Mouse (Mus musculus): ENCODE data around the gene Lrrc63. TPM values are rescaled to one million over a fixed set of nuclear protein-coding genes. Genes with fewer than 3 reads are reported as not detected.

Gene Lrrc63
- polyA plus RNA-seq, 1 experiment = 0.04 TPM

GRCm38 (mm10) chr14:75045184-75045583, 85.5 kb downstream of the Lrrc63 start:
- no peak for DNase-seq
- TF ChIP-seq POLR2A (IDR thresholded peaks at IDR 0.05; ENCODE audit: control insufficient read depth, extremely low read depth, insufficient read depth, low read length, poor library complexity) (no peak), CTCF (IDR thresholded peaks at IDR 0.05; ENCODE audit: borderline replicate concordance, control insufficient read depth, extremely low read depth, insufficient read depth, low read length, poor library complexity) (no peak)
- H3K27me3 ChIP-seq (ENCODE audit: control insufficient read depth, insufficient read depth, low read length) = no peaks in the 10 kb centered on the region
- H3K27ac ChIP-seq (ENCODE audit: control insufficient read depth, insufficient read depth, low read length) = no peak overlapping the region
- 69% methylated on average over 7 of the region's 7 CpGs for WGBS
- H3K36me3 ChIP-seq (ENCODE audit: control insufficient read depth, insufficient read depth, low read length) = no peaks in the 10 kb centered on the region
- no peak overlapping the region for H3K4me3 ChIP-seq (ENCODE audit: control insufficient read depth, insufficient read depth, low read length)
- peaks cover 7% of the 10 kb centered on the region for H3K4me1 ChIP-seq (replicated peaks; ENCODE audit: control insufficient read depth, insufficient read depth, low read length)

- Histone ChIP-seq H3K27ac (ENCODE audit: control insufficient read depth, insufficient read depth, low read length) (no peak overlapping the region), H3K4me3 (ENCODE audit: control insufficient read depth, insufficient read depth, low read length) (no peak overlapping the region), H3K4me1 (replicated peaks; ENCODE audit: control insufficient read depth, insufficient read depth, low read length) (peaks cover 11% of the 10 kb centered on the region), H3K27me3 (ENCODE audit: control insufficient read depth, insufficient read depth, low read length) (no peaks in the 10 kb centered on the region), H3K36me3 (ENCODE audit: control insufficient read depth, insufficient read depth, low read length) (no peaks in the 10 kb centered on the region)
- TF ChIP-seq CTCF (IDR thresholded peaks at IDR 0.05; ENCODE audit: borderline replicate concordance, control insufficient read depth, extremely low read depth, insufficient read depth, low read length, poor library complexity) (no peak), POLR2A (IDR thresholded peaks at IDR 0.05; ENCODE audit: control insufficient read depth, extremely low read depth, insufficient read depth, low read length, poor library complexity) (no peak)
- no peak for DNase-seq
- WGBS = 96% methylated on average over 11 of the region's 11 CpGs
Observed at GRCm38 (mm10) chr14:75035431-75035830, 95.2 kb downstream of the Lrrc63 start.

Other genes starting within 250 kb of the Lrrc63 start
- gene Lrch1, start 183.0 kb downstream of the Lrrc63 start, polyA plus RNA-seq (2012; rRNA removed) = 27.5 and 30.1 TPM in 2 replicates
- gene Rubcnl, start 114.9 kb downstream of the Lrrc63 start, polyA plus RNA-seq (2012; rRNA removed) = 2.7 and 2.9 TPM in 2 replicates
- 62.8 and 71.2 TPM in 2 replicates for gene Lcp1, start 220 bp upstream of the Lrrc63 start, polyA plus RNA-seq (2012; rRNA removed)
- gene Cpb2, start 111.4 kb upstream of the Lrrc63 start, polyA plus RNA-seq (2012; rRNA removed) = 0.29 TPM in 1 of 2 replicates, not detected in the other
- gene Zc3h13, start 153.5 kb upstream of the Lrrc63 start, polyA plus RNA-seq (2012; rRNA removed) = 12.5 and 12.8 TPM in 2 replicates

Measured in thymus, adult 2 months (tissue).